Mouse (Mus musculus) adrenal gland, adult 10 weeks (tissue): ENCODE data around the gene Guca1b. TPM values are rescaled to one million over a fixed set of nuclear protein-coding genes. Genes with fewer than 3 reads are reported as not detected.

Experiments
- polyA plus RNA-seq: library from polyadenylated mRNA; stranded (reverse); fragments of 350-450 nt; fragmentation: Illumina TruSeq; extraction: RNeasy Lipid Tissue Mini Kit (QIAGEN cat#74804); gene quantifications from one replicate; pipeline ENCODE4 v1.2.3, GENCODE M21; 2014; ENCODE audit warnings: low read depth, low replicate concordance

Guca1b gene
- polyA plus RNA-seq: 0.47 TPM

DNA sequence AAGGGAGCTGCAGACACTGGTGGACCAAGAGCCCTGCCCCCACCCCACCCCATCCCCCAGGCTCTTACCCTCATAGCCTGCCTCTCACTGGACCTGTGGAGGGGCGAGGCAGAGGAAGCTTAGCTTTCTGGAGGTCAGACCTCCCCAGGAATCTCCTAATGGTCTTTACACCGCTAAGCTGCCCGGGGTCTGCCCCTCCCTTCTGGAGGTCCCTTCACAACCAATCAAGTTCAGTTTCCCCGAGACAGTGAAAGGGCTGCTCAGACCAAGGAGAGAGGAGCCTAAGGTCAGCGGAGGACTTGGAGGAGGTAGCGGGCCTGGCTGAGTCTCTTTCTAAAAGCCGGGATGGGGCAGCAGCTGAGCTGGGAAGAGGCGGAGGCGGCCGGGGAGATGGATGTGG, at the start of gene Guca1b:
Guca1b (plus strand) TSS at position 249 of the 400 bp plus-strand sequence.

GRCm38 (mm10) chr17:47368401-47369086, 16.6 kb upstream of the Guca1b start, which contains the start of gene Mrps10:
TSS of gene Mrps10 (plus strand) at chr17:47368887.

DNA sequence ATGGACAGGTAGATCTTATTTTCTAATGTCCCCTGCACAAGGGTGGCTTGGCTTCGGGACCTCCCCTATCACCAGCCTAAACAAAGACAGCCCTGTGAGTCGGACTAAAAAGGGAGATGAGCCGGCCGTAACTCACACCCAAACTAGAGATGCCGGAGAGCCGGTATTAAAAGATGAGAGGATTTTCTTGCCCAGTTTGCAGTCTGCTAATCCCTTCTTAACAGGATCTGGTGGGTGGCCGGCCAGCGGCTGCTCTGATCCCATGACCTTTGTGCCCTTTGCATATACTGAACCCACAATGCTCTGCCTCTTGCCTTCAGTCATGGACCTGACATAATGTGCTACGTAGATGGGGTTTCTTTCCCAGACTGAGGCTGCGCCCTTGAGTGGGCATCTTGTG, 15.3 kb downstream of the Guca1b start, which contains the start of gene Guca1a:
Guca1a (minus strand) TSS at position 134 of the 400 bp plus-strand sequence.

GRCm38 (mm10) chr17:47436156-47436906, 51.1 kb downstream of the Guca1b start, which contains the start of gene AI661453:
TSS of gene AI661453 (plus strand) at chr17:47436615.

GRCm38 (mm10) chr17:47436907-47437547, 51.8 kb downstream of the Guca1b start, which contains the start of gene 1700001C19Rik:
TSS of gene 1700001C19Rik (minus strand) at chr17:47437376.

Other genes with a start within 250 kb of the Guca1b start
- gene Mrps10, start 16.5 kb upstream of the Guca1b start, polyA plus RNA-seq: 99.0 TPM
- gene Guca1a, start 15.2 kb downstream of the Guca1b start, polyA plus RNA-seq: not detected
- not detected for gene AI661453, start 51.2 kb downstream of the Guca1b start, polyA plus RNA-seq
- not detected for gene 1700001C19Rik, start 52.0 kb downstream of the Guca1b start, polyA plus RNA-seq
- 6.2 TPM for gene Taf8, start 116.9 kb downstream of the Guca1b start, polyA plus RNA-seq
- 27.5 TPM for gene Ccnd3, start 119.7 kb downstream of the Guca1b start, polyA plus RNA-seq
- gene Bysl, start 226.1 kb downstream of the Guca1b start, polyA plus RNA-seq: 2.0 TPM
- 16.0 TPM for gene Med20, start 226.2 kb downstream of the Guca1b start, polyA plus RNA-seq
- 0.52 TPM for gene Gm20517, start 226.2 kb downstream of the Guca1b start, polyA plus RNA-seq
- 2.7 TPM for gene Usp49, start 245.3 kb downstream of the Guca1b start, polyA plus RNA-seq